Mouse (Mus musculus): ENCODE results near the gene Ciz1. TPM values are rescaled to one million over a fixed set of nuclear protein-coding genes. Genes with fewer than 3 reads are reported as not detected.
A peak's percentile ranks its signal among the peaks of the same experiment; 100 is the strongest.

Ciz1 gene
- polyA plus RNA-seq, 1 experiment from 2014 or later = 64.6 TPM

DNA sequence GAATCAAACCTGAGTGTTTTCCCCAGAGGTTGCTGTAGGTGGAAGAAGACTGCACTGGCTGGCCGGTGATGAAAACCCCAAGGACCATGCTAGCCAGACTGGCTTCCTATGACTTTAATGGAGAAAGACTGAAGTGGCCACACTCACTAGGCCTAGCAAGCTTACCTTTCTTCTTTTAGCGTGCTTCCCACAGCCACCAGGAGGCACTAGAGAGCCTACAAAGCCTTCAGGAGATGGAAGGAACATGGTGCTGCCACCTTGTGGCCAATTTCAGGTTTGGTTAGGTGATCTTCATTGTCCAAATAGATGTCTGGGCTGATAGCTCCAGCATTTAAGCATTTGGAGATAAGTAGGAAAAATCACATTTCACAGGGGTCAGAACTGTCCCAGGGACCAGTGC lies 52.5 kb downstream of the Ciz1 start:
- no peak overlapping the region for H3K4me3 ChIP-seq (replicated peaks; ENCODE audit: low read length)
- no peaks in the 10 kb centered on the region for H3K9me3 ChIP-seq (ENCODE audit: control insufficient read depth, low read length)
- no peak overlapping the region for H3K4me2 ChIP-seq (ENCODE audit: low read length)
- WGBS = 20% methylated on average over 2 of the region's 2 CpGs
- peak; percentile 39; the same call in 1 of the 2 replicates for ATAC-seq
- H3K9ac ChIP-seq (replicated peaks; ENCODE audit: low read depth, low read length) = no peak overlapping the region
- no peaks in the 10 kb centered on the region for H3K27me3 ChIP-seq (replicated peaks; ENCODE audit: control insufficient read depth, insufficient read depth, low read length)
- no peak overlapping the region for H3K27ac ChIP-seq (ENCODE audit: low read length)
- peaks cover 9% of the 10 kb centered on the region for H3K36me3 ChIP-seq (ENCODE audit: control insufficient read depth, insufficient read depth)
- H3K4me1 ChIP-seq (replicated peaks; ENCODE audit: control insufficient read depth, insufficient read depth, low read length) = no peaks in the 10 kb centered on the region

DNA sequence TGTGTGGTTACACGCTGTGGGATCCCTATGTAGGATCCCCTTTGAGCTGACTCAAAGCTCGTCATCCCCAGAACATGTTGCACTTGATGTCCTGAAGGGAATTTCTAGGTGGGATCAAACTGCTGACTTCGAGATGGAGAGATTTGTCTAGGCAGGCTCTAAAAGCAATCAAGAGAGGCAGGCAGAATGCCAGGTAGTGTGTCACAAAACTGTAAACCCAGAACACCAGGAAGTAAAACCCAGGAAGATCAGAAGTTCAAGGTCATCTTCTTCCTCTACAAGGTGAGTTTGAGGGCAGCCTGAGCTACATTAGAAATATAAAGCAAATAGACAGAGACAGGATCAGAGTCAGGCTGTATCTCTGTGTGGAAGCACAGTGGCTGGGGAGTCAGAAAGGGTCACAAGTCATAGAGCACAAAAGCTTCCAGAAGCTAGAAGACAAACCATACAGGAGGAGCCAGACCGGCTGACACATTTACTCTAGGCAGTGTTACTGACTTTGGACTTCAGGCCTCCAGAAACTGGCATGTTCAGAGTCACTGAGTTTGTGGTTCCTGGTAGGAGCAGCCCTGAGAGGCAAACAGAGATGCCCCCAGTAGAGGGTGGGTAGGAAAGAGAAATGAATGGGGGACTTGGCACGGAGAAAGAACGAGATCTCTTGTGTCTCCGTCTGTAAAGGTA lies 55.2 kb downstream of the Ciz1 start:
- Histone ChIP-seq H3K36me3 (ENCODE audit: control insufficient read depth, insufficient read depth) (no peaks in the 10 kb centered on the region; the same call in 1 of the 2 replicates), H3K4me2 (ENCODE audit: low read length) (no peak overlapping the region), H3K4me1 (replicated peaks; ENCODE audit: control insufficient read depth, insufficient read depth, low read length) (no peaks in the 10 kb centered on the region), H3K4me3 (replicated peaks; ENCODE audit: low read length) (no peak overlapping the region), H3K27me3 (replicated peaks; ENCODE audit: control insufficient read depth, insufficient read depth, low read length) (no peaks in the 10 kb centered on the region), H3K9ac (replicated peaks; ENCODE audit: low read depth, low read length) (no peak overlapping the region), H3K9me3 (ENCODE audit: control insufficient read depth, low read length) (no peaks in the 10 kb centered on the region), H3K27ac (ENCODE audit: low read length) (no peak overlapping the region)
- no peak for ATAC-seq
- 83% methylated on average over 7 of the region's 7 CpGs for WGBS

DNA sequence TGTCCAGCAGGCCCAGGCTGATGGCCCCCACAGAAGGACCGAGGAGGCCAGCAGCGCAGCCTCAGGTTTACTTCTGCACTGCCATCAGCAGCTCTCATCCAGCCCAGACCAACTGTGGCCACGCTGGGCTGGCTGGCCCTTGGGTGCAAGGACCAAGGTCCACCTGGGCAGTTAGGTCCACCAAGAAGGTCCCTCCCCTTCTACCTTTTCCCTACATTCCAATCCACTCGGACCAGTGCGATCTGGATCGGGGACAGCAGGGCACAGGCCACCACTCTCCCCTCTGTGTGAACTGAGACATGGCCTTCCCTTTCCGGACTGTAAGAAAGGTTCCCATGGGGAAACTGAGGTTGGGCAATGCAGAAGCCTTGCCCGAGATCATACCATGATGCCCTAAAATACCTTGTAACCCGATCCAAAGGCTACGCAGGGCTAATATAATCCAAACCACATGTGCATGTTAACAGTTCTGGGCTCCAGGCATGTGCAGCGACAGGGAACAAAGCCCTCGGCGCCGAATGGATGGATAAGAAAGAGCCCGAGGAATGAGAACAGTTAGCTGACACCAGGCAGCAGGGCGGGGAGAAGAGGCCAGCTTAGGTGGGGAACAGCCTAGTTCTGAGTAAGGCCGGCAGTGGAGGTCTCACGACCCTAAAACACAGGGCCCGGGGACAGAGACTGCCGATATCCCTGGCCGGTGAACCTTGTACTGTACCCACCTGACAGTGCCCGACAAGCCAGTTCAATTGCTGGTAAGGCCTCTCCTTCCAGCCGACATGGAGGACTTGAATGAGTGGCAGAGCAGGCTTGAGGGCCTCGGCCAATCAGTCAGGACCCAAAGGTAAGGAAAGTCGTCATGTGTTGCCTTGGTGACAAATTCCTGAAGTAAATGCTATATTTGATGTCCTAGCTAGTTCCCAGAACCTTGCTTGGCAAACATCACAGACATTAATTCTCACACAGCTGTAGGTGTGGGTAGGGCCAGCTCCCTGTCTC lies 56.6 kb downstream of the Ciz1 start:
- Histone ChIP-seq H3K4me3 (replicated peaks; ENCODE audit: low read length) (no peak overlapping the region), H3K27me3 (replicated peaks; ENCODE audit: control insufficient read depth, insufficient read depth, low read length) (no peaks in the 10 kb centered on the region), H3K4me1 (replicated peaks; ENCODE audit: control insufficient read depth, insufficient read depth, low read length) (no peaks in the 10 kb centered on the region), H3K4me2 (ENCODE audit: low read length) (no peak overlapping the region), H3K36me3 (ENCODE audit: control insufficient read depth, insufficient read depth) (no peaks in the 10 kb centered on the region), H3K27ac (ENCODE audit: low read length) (no peak overlapping the region), H3K9me3 (ENCODE audit: control insufficient read depth, low read length) (no peaks in the 10 kb centered on the region), H3K9ac (replicated peaks; ENCODE audit: low read depth, low read length) (peak overlapping the region; percentile 6; the same call in 1 of the 2 replicates)
- no peak for ATAC-seq
- 70% methylated on average over 25 of the region's 25 CpGs for WGBS

DNA sequence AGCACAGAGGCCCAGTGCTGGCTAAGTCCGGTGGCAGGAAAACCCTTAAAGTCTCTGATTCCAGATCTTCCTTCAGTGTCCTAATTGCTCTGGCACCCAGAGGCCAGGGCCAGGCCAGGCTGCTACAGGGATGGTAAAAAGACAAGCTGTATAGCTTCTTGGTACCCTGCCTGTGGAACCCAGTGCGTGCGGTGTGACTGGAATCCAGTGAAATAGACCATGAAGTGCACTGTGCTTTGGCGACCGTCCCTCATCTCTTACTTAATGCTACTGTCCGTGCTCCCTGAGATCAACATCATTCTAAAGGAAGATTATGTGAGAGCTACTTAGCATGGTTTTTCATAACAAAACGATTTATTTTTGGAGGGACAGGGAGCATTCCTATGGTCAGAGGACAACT lies 59.3 kb downstream of the Ciz1 start:
- ATAC-seq = no peak
- H3K4me3 ChIP-seq (replicated peaks; ENCODE audit: low read length) = no peak overlapping the region
- H3K9me3 ChIP-seq (ENCODE audit: control insufficient read depth, low read length) = no peaks in the 10 kb centered on the region
- H3K27me3 ChIP-seq (replicated peaks; ENCODE audit: control insufficient read depth, insufficient read depth, low read length) = no peaks in the 10 kb centered on the region
- no peak overlapping the region for H3K27ac ChIP-seq (ENCODE audit: low read length)
- 87% methylated on average over 7 of the region's 7 CpGs for WGBS
- H3K9ac ChIP-seq (replicated peaks; ENCODE audit: low read depth, low read length) = no peak overlapping the region
- no peak overlapping the region for H3K4me2 ChIP-seq (ENCODE audit: low read length)
- no peaks in the 10 kb centered on the region for H3K4me1 ChIP-seq (replicated peaks; ENCODE audit: control insufficient read depth, insufficient read depth, low read length)
- H3K36me3 ChIP-seq (ENCODE audit: control insufficient read depth, insufficient read depth) = peaks cover 15% of the 10 kb centered on the region

DNA sequence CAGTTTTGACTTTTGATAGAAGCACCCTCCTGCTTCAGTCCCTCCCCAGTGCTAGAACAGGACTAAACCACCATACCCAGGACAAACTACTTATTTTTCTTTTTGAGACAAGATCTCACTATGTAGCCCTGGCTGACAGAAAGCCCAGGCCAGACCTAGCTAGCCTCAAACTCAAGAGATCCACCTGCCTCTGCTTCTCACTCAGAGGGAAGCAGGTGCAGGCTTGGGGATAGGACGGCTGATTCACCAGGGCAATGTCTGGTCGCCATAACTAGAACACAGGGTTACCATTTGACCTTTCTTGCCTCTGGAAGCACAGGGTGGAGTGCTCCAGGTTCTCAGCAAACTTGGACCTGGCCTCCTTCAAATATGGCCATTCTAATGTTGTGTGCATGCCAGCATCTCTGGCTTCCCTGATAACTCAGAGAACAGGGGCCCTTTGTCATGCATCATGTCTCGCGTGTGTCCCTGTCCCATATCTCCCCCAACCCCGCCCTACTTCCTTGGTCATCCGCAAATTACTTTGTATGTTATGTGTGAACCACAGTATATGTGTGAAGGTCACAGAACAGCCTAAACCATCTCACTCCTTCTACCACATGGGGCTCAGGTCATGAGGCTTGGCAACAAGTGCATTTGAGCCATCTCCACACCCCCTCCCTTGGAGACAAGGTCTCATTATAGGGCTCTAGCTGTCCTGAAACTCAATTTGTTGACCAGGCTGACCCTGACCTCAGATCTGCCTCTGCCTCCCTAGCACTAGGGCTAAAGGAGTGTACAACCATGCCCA lies 60.8 kb downstream of the Ciz1 start:
- 95% methylated on average over 6 of the region's 6 CpGs for WGBS
- Histone ChIP-seq H3K9me3 (ENCODE audit: control insufficient read depth, low read length) (no peaks in the 10 kb centered on the region), H3K9ac (replicated peaks; ENCODE audit: low read depth, low read length) (no peak overlapping the region), H3K36me3 (ENCODE audit: control insufficient read depth, insufficient read depth) (peaks cover 30% of the 10 kb centered on the region), H3K4me2 (ENCODE audit: low read length) (no peak overlapping the region), H3K4me1 (replicated peaks; ENCODE audit: control insufficient read depth, insufficient read depth, low read length) (no peaks in the 10 kb centered on the region), H3K27me3 (replicated peaks; ENCODE audit: control insufficient read depth, insufficient read depth, low read length) (no peaks in the 10 kb centered on the region), H3K4me3 (replicated peaks; ENCODE audit: low read length) (no peak overlapping the region), H3K27ac (ENCODE audit: low read length) (no peak overlapping the region)
- ATAC-seq = no peak

DNA sequence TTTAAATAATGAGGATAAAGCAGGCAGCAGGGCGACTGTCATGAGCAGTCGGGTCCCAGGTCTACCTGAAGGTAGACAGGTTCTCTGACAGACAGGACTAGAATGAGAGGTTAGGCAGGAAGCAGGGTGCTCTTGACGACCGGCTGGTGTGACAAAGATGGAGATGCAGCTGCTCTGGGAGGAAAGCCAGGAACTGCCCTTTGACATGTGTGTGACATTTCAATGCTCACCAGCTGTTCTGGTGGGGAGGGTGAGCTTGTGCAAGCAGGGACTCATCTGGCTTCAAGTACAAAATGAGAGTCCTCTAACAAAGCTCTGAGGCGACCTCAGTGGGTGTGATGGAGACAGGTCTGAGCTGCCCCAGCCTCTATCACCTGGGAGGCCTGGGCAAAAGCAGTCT lies 61.8 kb downstream of the Ciz1 start:
- 77% methylated on average over 5 of the region's 5 CpGs for WGBS
- no peak overlapping the region for H3K4me2 ChIP-seq (ENCODE audit: low read length)
- H3K27me3 ChIP-seq (replicated peaks; ENCODE audit: control insufficient read depth, insufficient read depth, low read length) = no peaks in the 10 kb centered on the region
- H3K9ac ChIP-seq (replicated peaks; ENCODE audit: low read depth, low read length) = no peak overlapping the region
- H3K9me3 ChIP-seq (ENCODE audit: control insufficient read depth, low read length) = no peaks in the 10 kb centered on the region
- no peak overlapping the region for H3K4me3 ChIP-seq (replicated peaks; ENCODE audit: low read length)
- H3K36me3 ChIP-seq (ENCODE audit: control insufficient read depth, insufficient read depth) = peaks cover 37% of the 10 kb centered on the region
- ATAC-seq = no peak
- H3K27ac ChIP-seq (ENCODE audit: low read length) = no peak overlapping the region
- H3K4me1 ChIP-seq (replicated peaks; ENCODE audit: control insufficient read depth, insufficient read depth, low read length) = no peaks in the 10 kb centered on the region

DNA sequence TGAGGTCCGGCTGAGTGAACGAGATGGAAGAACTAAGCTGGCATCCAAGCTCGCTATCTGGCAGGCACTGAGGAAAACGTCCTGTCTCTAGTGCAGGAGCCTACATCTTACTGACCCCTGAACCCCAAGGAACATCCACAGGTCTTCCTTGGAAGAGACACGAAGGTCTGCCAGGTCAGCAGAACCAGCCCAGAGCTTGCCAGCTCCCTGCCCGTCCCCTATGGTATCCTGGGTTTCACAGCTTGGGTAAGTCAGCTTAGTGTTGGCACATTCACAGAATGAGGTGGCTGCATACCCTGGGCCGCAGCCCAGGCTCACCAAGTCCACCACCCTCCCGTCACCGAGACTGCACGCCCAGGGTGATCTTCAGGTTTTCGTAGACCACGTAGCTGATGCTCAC lies 63.7 kb downstream of the Ciz1 start:
- peaks cover 50% of the 10 kb centered on the region for H3K36me3 ChIP-seq (ENCODE audit: control insufficient read depth, insufficient read depth)

DNA sequence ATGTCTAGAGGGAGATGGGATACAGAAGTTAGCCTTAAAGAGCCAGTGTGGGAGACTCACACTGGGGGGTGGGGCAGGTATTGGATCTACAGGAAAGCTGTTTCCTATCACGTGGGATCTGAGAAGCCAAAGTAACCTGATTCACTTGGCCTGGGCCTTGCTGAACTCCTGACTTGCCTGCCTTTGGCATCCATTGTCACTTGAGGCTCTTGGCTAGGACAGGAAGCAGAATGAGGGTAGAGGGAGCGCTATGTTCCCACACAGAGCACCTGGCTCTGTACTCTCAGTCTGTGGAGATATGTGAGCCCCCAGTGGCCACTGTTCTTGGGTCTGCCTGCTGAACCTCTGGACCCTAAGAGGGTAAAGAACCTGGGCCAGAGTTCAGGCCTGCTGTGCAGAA lies 64.4 kb downstream of the Ciz1 start:
- H3K27ac ChIP-seq (ENCODE audit: low read length) = no peak overlapping the region
- H3K27me3 ChIP-seq (replicated peaks; ENCODE audit: control insufficient read depth, insufficient read depth, low read length) = no peaks in the 10 kb centered on the region
- H3K9ac ChIP-seq (replicated peaks; ENCODE audit: low read depth, low read length) = no peak overlapping the region
- no peak overlapping the region for H3K4me3 ChIP-seq (replicated peaks; ENCODE audit: low read length)
- no peaks in the 10 kb centered on the region for H3K4me1 ChIP-seq (replicated peaks; ENCODE audit: control insufficient read depth, insufficient read depth, low read length)
- no peaks in the 10 kb centered on the region for H3K9me3 ChIP-seq (ENCODE audit: control insufficient read depth, low read length)
- 80% methylated on average over 2 of the region's 2 CpGs for WGBS
- H3K36me3 ChIP-seq (ENCODE audit: control insufficient read depth, insufficient read depth) = peaks cover 54% of the 10 kb centered on the region
- H3K4me2 ChIP-seq (ENCODE audit: low read length) = no peak overlapping the region
- no peak for ATAC-seq

More for the DNA sequence above, 63.7 kb downstream of the Ciz1 start:
- WGBS = 96% methylated on average over 12 of the region's 12 CpGs
- ATAC-seq = no peak
- Histone ChIP-seq H3K27me3 (replicated peaks; ENCODE audit: control insufficient read depth, insufficient read depth, low read length) (no peaks in the 10 kb centered on the region), H3K4me1 (replicated peaks; ENCODE audit: control insufficient read depth, insufficient read depth, low read length) (no peaks in the 10 kb centered on the region), H3K4me2 (ENCODE audit: low read length) (no peak overlapping the region), H3K9me3 (ENCODE audit: control insufficient read depth, low read length) (no peaks in the 10 kb centered on the region), H3K9ac (replicated peaks; ENCODE audit: low read depth, low read length) (no peak overlapping the region), H3K4me3 (replicated peaks; ENCODE audit: low read length) (no peak overlapping the region), H3K27ac (ENCODE audit: low read length) (no peak overlapping the region)

DNA sequence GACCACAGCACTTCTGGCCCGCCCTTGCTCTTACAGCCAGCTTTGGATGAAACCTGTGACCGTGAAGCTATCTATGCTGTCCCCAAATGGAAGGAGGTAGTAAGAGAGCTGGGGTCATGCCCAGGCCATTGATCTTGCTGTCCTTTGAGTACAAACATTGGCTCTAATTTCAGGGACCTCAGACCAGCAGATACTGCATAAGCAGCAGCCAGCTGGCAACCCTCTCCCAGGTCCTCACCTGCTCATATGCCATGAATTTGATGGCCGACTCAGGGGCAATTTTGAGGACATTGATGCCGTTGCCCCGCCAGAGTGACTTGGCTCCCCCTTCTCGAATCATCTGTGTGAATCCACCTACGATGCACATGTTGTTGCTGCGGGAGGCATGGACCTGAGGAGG lies 65.4 kb downstream of the Ciz1 start:
- H3K36me3 ChIP-seq (ENCODE audit: control insufficient read depth, insufficient read depth) = peaks cover 54% of the 10 kb centered on the region
- H3K27ac ChIP-seq (ENCODE audit: low read length) = no peak overlapping the region
- ATAC-seq = no peak
- no peak overlapping the region for H3K4me3 ChIP-seq (replicated peaks; ENCODE audit: low read length)
- no peak overlapping the region for H3K4me2 ChIP-seq (ENCODE audit: low read length)
- no peak overlapping the region for H3K9ac ChIP-seq (replicated peaks; ENCODE audit: low read depth, low read length)
- no peaks in the 10 kb centered on the region for H3K27me3 ChIP-seq (replicated peaks; ENCODE audit: control insufficient read depth, insufficient read depth, low read length)
- 92% methylated on average over 8 of the region's 8 CpGs for WGBS
- H3K4me1 ChIP-seq (replicated peaks; ENCODE audit: control insufficient read depth, insufficient read depth, low read length) = no peaks in the 10 kb centered on the region
- no peaks in the 10 kb centered on the region for H3K9me3 ChIP-seq (ENCODE audit: control insufficient read depth, low read length)
